Mouse (Mus musculus) hindbrain, embryonic 12.5 days (tissue): Measurements from ENCODE around the gene Gpld1. TPM values are rescaled to one million over a fixed set of nuclear protein-coding genes. Genes with fewer than 3 reads are reported as not detected.
A peak's percentile ranks its signal among the peaks of the same experiment; 100 is the strongest.

Source experiments
- ATAC-seq: fragments of 200-750 bp; cut with Nextera tagmentation; 2 replicates; pipeline ENCODE4 v1.8.0; 2017; ENCODE audit warnings: moderate TSS enrichment; ENCODE audit not compliant: low FRiP score
- H3K27ac ChIP-seq: fragments of 300-500 bp; sonication (generic); 2 replicates; pipeline ENCODE4 v1.5.1; 2016; ENCODE audit warnings: mild to moderate bottlenecking
- H3K27me3 ChIP-seq: fragments of 300-500 bp; sonication (generic); 2 replicates; pipeline ENCODE4 v1.6.1; 2016; ENCODE audit warnings: mild to moderate bottlenecking
- H3K36me3 ChIP-seq: fragments of 300-500 bp; sonication (generic); 2 replicates; pipeline ENCODE4 v1.6.1; 2016; ENCODE audit warnings: mild to moderate bottlenecking
- H3K4me1 ChIP-seq: fragments of 300-500 bp; sonication (generic); 2 replicates; pipeline ENCODE4 v1.6.1; 2016
- H3K4me2 ChIP-seq: fragments of 300-500 bp; sonication (generic); replicated peaks from 2 replicates; pipeline ENCODE4 v1.6.1; 2016; ENCODE audit warnings: mild to moderate bottlenecking
- H3K4me3 ChIP-seq: fragments of 300-500 bp; sonication (generic); 2 replicates; pipeline ENCODE4 v1.5.1; 2016; ENCODE audit warnings: mild to moderate bottlenecking
- H3K9ac ChIP-seq: fragments of 300-500 bp; sonication (generic); 2 replicates; pipeline ENCODE4 v1.6.1; 2016; ENCODE audit warnings: mild to moderate bottlenecking, moderate library complexity
- H3K9me3 ChIP-seq: fragments of 300-500 bp; sonication (generic); replicated peaks from 2 replicates; pipeline ENCODE4 v1.6.1; 2016; ENCODE audit warnings: mild to moderate bottlenecking
- WGBS: fragments of 180-500 bp; shearing (Covaris S2); methylation state at CpG from one replicate; pipeline ENCODE4 v1.1.7; 2016; 5-methylcytosine and 5-hydroxymethylcytosine counted together
- polyA plus RNA-seq: library from polyadenylated mRNA; unstranded; fragments of >200 nt; fragmentation: Nextera tagmentation; extraction: Ambion mirVana; gene quantifications from 2 replicates; pipeline ENCODE4 v1.2.1, GENCODE M21; 2016

Gene Gpld1
- polyA plus RNA-seq, 1 experiment from 2014 or later: 2.3 TPM

- no peak overlapping the region for H3K4me2 ChIP-seq
- H3K4me1 ChIP-seq: no peaks in the 10 kb centered on the region
- H3K27ac ChIP-seq: no peak overlapping the region
- H3K9ac ChIP-seq: no peak overlapping the region
- ATAC-seq: no peak
- no peaks in the 10 kb centered on the region for H3K9me3 ChIP-seq
- H3K4me3 ChIP-seq: no peak overlapping the region
- peaks cover 44% of the 10 kb centered on the region for H3K36me3 ChIP-seq
- no peaks in the 10 kb centered on the region for H3K27me3 ChIP-seq
- WGBS: 86% methylated on average over 6 of the region's 6 CpGs
Observed at GRCm38 (mm10) chr13:24989006-24989405, 46.1 kb downstream of the Gpld1 start.

GRCm38 (mm10) chr13:24993160-24993559 is 50.2 kb downstream of the Gpld1 start:
- WGBS: 38% methylated on average over 2 of the region's 2 CpGs
- Histone ChIP-seq H3K4me1 (no peaks in the 10 kb centered on the region), H3K36me3 (peaks cover 77% of the 10 kb centered on the region)

DNA sequence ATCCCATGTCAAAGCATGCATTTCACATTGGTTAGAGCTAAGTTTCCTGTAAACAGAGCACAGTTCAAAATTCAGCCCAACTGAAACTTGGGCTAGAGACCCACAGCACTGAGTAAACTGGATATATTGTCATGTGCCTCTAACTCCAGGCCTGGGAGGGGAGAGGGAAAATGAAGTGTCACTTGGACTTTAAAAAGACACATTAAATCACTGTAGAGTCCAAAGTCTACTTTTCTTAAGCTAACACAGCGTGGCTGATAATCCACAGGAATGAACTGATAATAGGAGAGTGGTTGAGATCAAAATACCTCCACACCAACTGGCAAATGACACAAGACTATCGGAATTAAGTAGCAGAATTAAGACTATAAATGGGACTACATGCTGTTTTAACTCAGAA is 56.6 kb downstream of the Gpld1 start:
- H3K27me3 ChIP-seq: no peaks in the 10 kb centered on the region

More at GRCm38 (mm10) chr13:24993160-24993559, 50.2 kb downstream of the Gpld1 start:
- Histone ChIP-seq H3K27me3 (no peaks in the 10 kb centered on the region), H3K9ac (no peak overlapping the region), H3K4me3 (no peak overlapping the region), H3K9me3 (no peaks in the 10 kb centered on the region), H3K4me2 (no peak overlapping the region), H3K27ac (no peak overlapping the region)
- no peak for ATAC-seq

GRCm38 (mm10) chr13:25002965-25003364 is 60.0 kb downstream of the Gpld1 start:
- Histone ChIP-seq H3K4me2 (no peak overlapping the region), H3K9ac (no peak overlapping the region), H3K36me3 (peaks cover 61% of the 10 kb centered on the region), H3K27ac (no peak overlapping the region), H3K9me3 (no peaks in the 10 kb centered on the region), H3K4me1 (no peaks in the 10 kb centered on the region), H3K27me3 (no peaks in the 10 kb centered on the region), H3K4me3 (no peak overlapping the region)
- ATAC-seq: no peak

More for the DNA sequence above, 56.6 kb downstream of the Gpld1 start:
- no peak for ATAC-seq
- no peak overlapping the region for H3K4me3 ChIP-seq
- no peak overlapping the region for H3K4me2 ChIP-seq
- H3K27ac ChIP-seq: no peak overlapping the region
- H3K4me1 ChIP-seq: no peaks in the 10 kb centered on the region
- no peaks in the 10 kb centered on the region for H3K9me3 ChIP-seq
- 94% methylated on average over 2 of the region's 2 CpGs for WGBS
- peaks cover 80% of the 10 kb centered on the region for H3K36me3 ChIP-seq
- no peak overlapping the region for H3K9ac ChIP-seq

DNA sequence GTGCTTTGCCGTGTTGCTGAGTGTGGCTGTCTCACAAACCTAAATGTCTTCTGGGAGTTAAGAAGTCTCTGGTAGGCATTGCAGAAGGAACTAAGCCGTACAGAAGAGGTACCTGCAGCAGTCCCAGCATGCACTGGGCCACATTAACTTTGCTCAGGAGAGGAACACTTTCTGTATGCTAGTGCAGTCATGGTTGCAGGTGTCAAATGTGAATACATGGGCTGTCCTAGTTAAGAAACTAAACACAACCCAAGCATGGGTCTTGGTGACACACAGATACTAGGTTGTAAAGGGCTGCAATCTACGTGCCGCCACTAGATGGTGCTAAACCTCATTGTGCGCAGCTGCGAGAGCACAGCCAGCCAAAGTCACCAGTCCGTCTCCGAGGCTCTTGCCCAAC is 64.2 kb downstream of the Gpld1 start:
- 75% methylated on average over 8 of the region's 8 CpGs for WGBS
- H3K9me3 ChIP-seq: no peaks in the 10 kb centered on the region

DNA sequence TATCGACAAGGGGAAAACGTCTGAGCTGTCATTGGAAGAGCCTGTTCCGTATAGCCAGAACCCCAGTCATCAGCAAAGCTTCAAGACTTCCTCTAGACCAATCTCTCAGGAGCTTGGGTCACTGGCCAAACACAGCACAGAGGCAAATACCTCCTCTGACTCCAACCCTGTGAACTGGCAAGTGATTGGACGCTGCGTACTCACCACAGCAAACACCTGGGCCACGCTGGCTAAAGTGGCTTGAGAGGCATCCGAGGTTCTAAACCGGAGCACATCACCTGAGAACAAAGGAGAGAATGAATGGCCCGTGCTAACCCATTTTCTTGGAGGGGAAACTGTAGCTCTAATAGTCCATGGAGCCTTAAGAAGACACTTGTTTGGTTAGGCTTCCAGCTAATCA is 75.4 kb downstream of the Gpld1 start:
- Histone ChIP-seq H3K9ac (peak overlapping the region; percentile 43), H3K4me3 (no peak overlapping the region), H3K4me2 (peak overlapping the region; percentile 73; the same call in 1 of the 2 replicates), H3K27ac (no peak overlapping the region), H3K9me3 (no peaks in the 10 kb centered on the region), H3K36me3 (no peaks in the 10 kb centered on the region), H3K27me3 (no peaks in the 10 kb centered on the region), H3K4me1 (peaks cover 14% of the 10 kb centered on the region)
- 92% methylated on average over 9 of the region's 9 CpGs for WGBS
- no peak for ATAC-seq

More for the DNA sequence above, 64.2 kb downstream of the Gpld1 start:
- H3K4me1 ChIP-seq: no peaks in the 10 kb centered on the region
- no peak overlapping the region for H3K27ac ChIP-seq
- no peak overlapping the region for H3K4me2 ChIP-seq
- no peak for ATAC-seq
- H3K27me3 ChIP-seq: no peaks in the 10 kb centered on the region
- no peak overlapping the region for H3K4me3 ChIP-seq
- peaks cover 27% of the 10 kb centered on the region for H3K36me3 ChIP-seq
- H3K9ac ChIP-seq: no peak overlapping the region

DNA sequence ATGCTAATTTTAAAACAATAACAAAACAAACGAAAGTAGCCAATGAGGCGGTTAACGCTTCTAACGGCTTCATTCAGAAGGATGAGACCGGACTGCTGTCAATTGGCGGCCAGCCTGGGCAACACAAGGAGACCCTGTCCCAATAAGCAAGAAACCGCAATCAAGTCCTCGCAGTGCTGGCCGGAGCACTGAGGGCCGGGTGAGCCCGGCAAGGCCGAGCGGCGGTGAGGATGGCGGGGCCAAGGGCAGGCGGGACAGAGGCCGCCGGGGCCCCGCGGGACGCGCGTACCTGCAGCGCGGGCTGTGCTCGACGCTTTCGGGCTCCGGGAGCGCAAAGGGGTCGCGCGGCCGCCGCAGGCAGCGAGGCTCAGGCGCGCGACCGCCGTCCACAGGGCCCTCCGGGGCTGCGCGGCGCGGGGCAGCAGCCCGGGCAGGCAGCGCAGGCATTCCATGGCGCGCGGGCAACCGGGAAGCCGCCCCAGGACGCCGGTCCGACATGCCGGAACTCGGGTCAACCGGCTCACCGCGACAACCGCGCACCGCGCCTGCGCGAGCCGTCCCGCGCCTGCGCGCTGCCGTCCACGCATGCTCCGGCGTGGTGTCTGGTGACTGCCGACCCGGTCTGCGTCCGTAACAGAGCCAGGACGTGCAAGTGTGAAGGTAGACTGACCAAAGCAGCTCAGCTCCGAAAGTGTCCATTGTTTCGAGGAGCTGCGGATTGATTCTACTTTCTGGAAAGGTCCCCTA is 77.0 kb downstream of the Gpld1 start, which contains the start of gene Mrs2:
TSS of gene Mrs2 (minus strand) at position 587 of the 747 bp plus-strand sequence.
- H3K27ac ChIP-seq: peak within 1 kb of the TSS; percentile 89
- peak within 1 kb of the TSS; percentile 97 for H3K4me3 ChIP-seq
- H3K36me3 ChIP-seq: no peaks in the 10 kb centered on the region
- H3K27me3 ChIP-seq: no peaks in the 10 kb centered on the region
- peak; percentile 96 for ATAC-seq
- H3K4me1 ChIP-seq: peaks cover 14% of the 10 kb centered on the region
- H3K4me2 ChIP-seq: peak within 1 kb of the TSS; percentile 73
- H3K9me3 ChIP-seq: no peaks in the 10 kb centered on the region
- under 1% methylated on average over 47 of the region's 84 CpGs for WGBS
- peak within 1 kb of the TSS; percentile 96 for H3K9ac ChIP-seq

GRCm38 (mm10) chr13:25020540-25020892 is 77.6 kb downstream of the Gpld1 start:
- peak overlapping the region; percentile 97 for H3K4me3 ChIP-seq
- H3K4me2 ChIP-seq: peak overlapping the region; percentile 73
- H3K9ac ChIP-seq: peak overlapping the region; percentile 96
- H3K9me3 ChIP-seq: no peaks in the 10 kb centered on the region
- ATAC-seq: peak; percentile 54
- no peaks in the 10 kb centered on the region for H3K36me3 ChIP-seq
- WGBS: 54% methylated on average over 4 of the region's 4 CpGs
- H3K27me3 ChIP-seq: no peaks in the 10 kb centered on the region
- peak overlapping the region; percentile 89 for H3K27ac ChIP-seq
- peaks cover 14% of the 10 kb centered on the region for H3K4me1 ChIP-seq

- no peak overlapping the region for H3K27ac ChIP-seq
Observed at GRCm38 (mm10) chr13:25022386-25022785, 79.4 kb downstream of the Gpld1 start.

DNA sequence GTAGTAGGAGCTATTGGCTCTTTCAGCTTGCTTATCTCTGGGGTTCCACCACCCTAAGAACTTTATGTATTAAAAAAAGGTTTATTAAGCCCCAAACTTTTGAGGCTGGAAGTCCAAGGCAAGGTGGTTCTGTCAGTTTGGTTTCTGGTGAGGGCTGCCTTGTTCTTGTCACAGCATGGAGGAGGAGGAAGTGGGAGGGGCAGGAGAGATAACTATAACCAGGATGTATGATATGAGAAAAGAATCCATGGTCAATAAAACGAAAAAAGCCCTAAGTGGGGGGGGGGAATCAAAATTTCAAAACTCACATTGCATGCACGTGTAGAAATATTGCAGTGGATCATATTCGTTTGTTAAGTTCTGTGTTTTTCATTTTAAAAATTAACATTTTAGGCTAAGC is 80.2 kb downstream of the Gpld1 start:
- Histone ChIP-seq H3K4me3 (no peak overlapping the region), H3K27me3 (no peaks in the 10 kb centered on the region), H3K27ac (no peak overlapping the region), H3K4me2 (no peak overlapping the region), H3K4me1 (peaks cover 14% of the 10 kb centered on the region), H3K36me3 (no peaks in the 10 kb centered on the region), H3K9me3 (no peaks in the 10 kb centered on the region), H3K9ac (no peak overlapping the region)
- ATAC-seq: no peak
- 75% methylated on average over 3 of the region's 3 CpGs for WGBS

More at GRCm38 (mm10) chr13:25022386-25022785, 79.4 kb downstream of the Gpld1 start:
- WGBS: 73% methylated on average over 4 of the region's 4 CpGs
- H3K4me3 ChIP-seq: no peak overlapping the region
- no peaks in the 10 kb centered on the region for H3K9me3 ChIP-seq
- no peak overlapping the region for H3K9ac ChIP-seq
- no peak overlapping the region for H3K4me2 ChIP-seq
- H3K36me3 ChIP-seq: no peaks in the 10 kb centered on the region
- H3K4me1 ChIP-seq: peaks cover 14% of the 10 kb centered on the region
- H3K27me3 ChIP-seq: no peaks in the 10 kb centered on the region
- no peak for ATAC-seq

- no peak overlapping the region for H3K9ac ChIP-seq
- H3K9me3 ChIP-seq: no peaks in the 10 kb centered on the region
- H3K27me3 ChIP-seq: no peaks in the 10 kb centered on the region
- no peak overlapping the region for H3K4me3 ChIP-seq
- ATAC-seq: no peak
- 35% methylated on average over 2 of the region's 2 CpGs for WGBS
- no peak overlapping the region for H3K27ac ChIP-seq
- H3K4me1 ChIP-seq: no peaks in the 10 kb centered on the region; the same call in 1 of the 2 replicates
- H3K36me3 ChIP-seq: no peaks in the 10 kb centered on the region
- no peak overlapping the region for H3K4me2 ChIP-seq
Observed at GRCm38 (mm10) chr13:25024655-25025054, 81.7 kb downstream of the Gpld1 start.

- Histone ChIP-seq H3K36me3 (no peaks in the 10 kb centered on the region), H3K4me1 (no peaks in the 10 kb centered on the region), H3K4me3 (no peak overlapping the region), H3K27me3 (no peaks in the 10 kb centered on the region), H3K9me3 (no peaks in the 10 kb centered on the region), H3K4me2 (no peak overlapping the region), H3K27ac (no peak overlapping the region), H3K9ac (no peak overlapping the region)
- no peak for ATAC-seq
- 75% methylated on average over 6 of the region's 6 CpGs for WGBS
Observed at GRCm38 (mm10) chr13:25026409-25027113, 83.6 kb downstream of the Gpld1 start.

GRCm38 (mm10) chr13:25027114-25027425 is 84.1 kb downstream of the Gpld1 start:
- Histone ChIP-seq H3K27ac (no peak overlapping the region), H3K9me3 (no peaks in the 10 kb centered on the region), H3K4me3 (no peak overlapping the region), H3K9ac (no peak overlapping the region), H3K4me1 (no peaks in the 10 kb centered on the region), H3K36me3 (no peaks in the 10 kb centered on the region), H3K4me2 (no peak overlapping the region), H3K27me3 (no peaks in the 10 kb centered on the region)
- WGBS: 82% methylated on average over 3 of the region's 3 CpGs
- no peak for ATAC-seq
